Mouse (Mus musculus) retina, postnatal 7 days (tissue): ENCODE results near the gene Gtf2a2.
"Not testable (repeated sequence)": the region's sequence is repeated elsewhere in the genome, so short reads cannot be mapped to it uniquely, and the experiment has no call there.

Source experiments
- DNase-seq: peaks from one replicate; pipeline ENCODE4 v3.0.0-alpha.2; 2012; ENCODE audit warnings: low read depth, low spot score

The Gtf2a2 gene

GRCm38 (mm10) chr9:70021610-70022009, 9.3 kb downstream of the Gtf2a2 start:
- no peak for DNase-seq

- DNase-seq = no peak
These were observed 9.7 kb downstream of the Gtf2a2 start for GRCm38 (mm10) chr9:70022083-70022482.

GRCm38 (mm10) chr9:70023615-70024014, 11.3 kb downstream of the Gtf2a2 start:
- not testable (repeated sequence) for DNase-seq

GRCm38 (mm10) chr9:70024648-70025047, 12.3 kb downstream of the Gtf2a2 start:
- DNase-seq = no peak

- no peak for DNase-seq
These were observed 13.1 kb downstream of the Gtf2a2 start for GRCm38 (mm10) chr9:70025365-70026012.

- DNase-seq = no peak
These were observed 19.8 kb downstream of the Gtf2a2 start for GRCm38 (mm10) chr9:70032167-70032566.

GRCm38 (mm10) chr9:70033056-70033455, 20.7 kb downstream of the Gtf2a2 start:
- no peak for DNase-seq

GRCm38 (mm10) chr9:70034702-70035101, 22.4 kb downstream of the Gtf2a2 start:
- DNase-seq = no peak

GRCm38 (mm10) chr9:70036646-70037045, 24.3 kb downstream of the Gtf2a2 start:
- DNase-seq = no peak

- DNase-seq = no peak
These were observed 25.6 kb downstream of the Gtf2a2 start, which contains the start of gene Gcnt3 for GRCm38 (mm10) chr9:70037988-70038387. TSS of gene Gcnt3 (minus strand) at chr9:70038088.

GRCm38 (mm10) chr9:70039597-70040385, 27.4 kb downstream of the Gtf2a2 start:
- DNase-seq = no peak

GRCm38 (mm10) chr9:70040570-70040969, 28.2 kb downstream of the Gtf2a2 start:
- no peak for DNase-seq

- no peak for DNase-seq
These were observed 29.8 kb downstream of the Gtf2a2 start for GRCm38 (mm10) chr9:70042137-70042536.

- no peak for DNase-seq
These were observed 30.6 kb downstream of the Gtf2a2 start for GRCm38 (mm10) chr9:70042935-70043334.

- no peak for DNase-seq
These were observed 32.5 kb downstream of the Gtf2a2 start for GRCm38 (mm10) chr9:70044865-70045264.

- DNase-seq = no peak
These were observed 33.9 kb downstream of the Gtf2a2 start for GRCm38 (mm10) chr9:70046255-70046654.

- DNase-seq = no peak
These were observed 35.5 kb downstream of the Gtf2a2 start for GRCm38 (mm10) chr9:70047839-70048238.

- no peak for DNase-seq
These were observed 35.9 kb downstream of the Gtf2a2 start for GRCm38 (mm10) chr9:70048280-70048679.

GRCm38 (mm10) chr9:70048751-70049415, 36.5 kb downstream of the Gtf2a2 start:
- no peak for DNase-seq

- no peak for DNase-seq
These were observed 37.0 kb downstream of the Gtf2a2 start for GRCm38 (mm10) chr9:70049416-70049783.

- DNase-seq = no peak
These were observed 37.5 kb downstream of the Gtf2a2 start for GRCm38 (mm10) chr9:70049839-70050238.

GRCm38 (mm10) chr9:70052730-70053129, 40.4 kb downstream of the Gtf2a2 start:
- no peak for DNase-seq

- no peak for DNase-seq
These were observed 41.1 kb downstream of the Gtf2a2 start for GRCm38 (mm10) chr9:70053411-70053810.
